Mouse (Mus musculus): ENCODE results near the gene Pfkp. TPM values are rescaled to one million over a fixed set of nuclear protein-coding genes. Genes with fewer than 3 reads are reported as not detected.

The Pfkp gene
- total RNA-seq, 2 experiments from 2014 or later = 566 to 591 TPM

- intact Hi-C loops (cut with DNase I) = no loop called here
- no peak for DNase-seq
Measured at GRCm38 (mm10) chr13:6620250-6620649, 28.3 kb downstream of the Pfkp start.

DNA sequence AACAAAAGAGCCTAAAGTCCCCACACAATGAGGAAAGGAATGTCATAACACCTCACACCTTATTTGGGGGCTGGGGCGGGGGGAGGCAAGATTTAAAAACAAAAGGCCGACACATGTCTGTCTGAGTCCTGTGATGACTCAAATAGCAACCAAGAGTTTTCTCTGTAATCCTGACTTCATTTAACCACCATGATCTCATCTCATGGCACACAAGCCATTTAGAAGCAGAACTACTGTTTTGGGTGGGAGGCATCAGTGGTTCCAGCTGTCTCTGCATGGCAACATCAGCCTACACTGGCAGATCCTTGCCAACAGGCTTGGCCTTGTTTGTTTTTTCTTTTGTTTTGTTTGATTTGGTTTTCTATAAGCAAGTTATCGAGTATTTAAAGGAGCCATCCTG, 29.9 kb downstream of the Pfkp start:
- DNase-seq = no peak
- intact Hi-C loops (cut with DNase I) = no loop called here

DNA sequence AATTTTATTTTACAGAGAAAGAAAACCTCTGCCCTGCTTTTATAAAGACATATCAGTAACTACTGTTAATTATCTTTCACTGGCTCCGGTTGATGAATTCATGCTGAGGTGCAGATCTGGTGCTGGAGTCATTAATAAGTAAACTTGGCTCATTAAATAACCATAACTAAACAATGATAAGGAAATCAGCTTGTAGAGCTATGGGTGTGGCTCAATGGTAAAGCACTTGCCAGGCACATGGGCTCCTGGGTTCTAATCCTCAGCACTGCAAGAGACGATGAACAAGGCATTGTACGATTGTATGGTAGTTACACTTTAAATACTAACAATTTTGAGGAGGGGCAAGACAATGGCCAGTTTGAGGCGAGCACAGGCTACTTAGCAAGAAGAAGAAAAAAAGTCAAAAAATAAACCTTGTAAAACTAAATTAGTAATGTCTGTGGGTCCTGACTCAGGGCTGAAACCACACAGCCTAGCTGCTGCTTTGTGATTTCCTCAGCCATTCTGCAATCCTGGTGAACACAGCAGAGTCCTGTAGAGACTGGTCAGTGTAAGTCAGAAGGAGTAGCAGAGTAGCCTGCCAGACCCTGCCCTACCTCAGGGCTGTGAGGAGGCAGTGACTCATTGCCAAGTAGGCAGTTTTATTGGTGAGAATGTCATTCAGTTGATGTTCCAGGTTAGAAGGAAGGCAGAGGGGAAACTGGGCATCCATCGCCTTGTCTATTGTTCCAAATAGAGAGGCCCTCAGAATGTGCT, 34.7 kb downstream of the Pfkp start:
- no peak for DNase-seq
- intact Hi-C loops (cut with DNase I) = no loop called here

DNA sequence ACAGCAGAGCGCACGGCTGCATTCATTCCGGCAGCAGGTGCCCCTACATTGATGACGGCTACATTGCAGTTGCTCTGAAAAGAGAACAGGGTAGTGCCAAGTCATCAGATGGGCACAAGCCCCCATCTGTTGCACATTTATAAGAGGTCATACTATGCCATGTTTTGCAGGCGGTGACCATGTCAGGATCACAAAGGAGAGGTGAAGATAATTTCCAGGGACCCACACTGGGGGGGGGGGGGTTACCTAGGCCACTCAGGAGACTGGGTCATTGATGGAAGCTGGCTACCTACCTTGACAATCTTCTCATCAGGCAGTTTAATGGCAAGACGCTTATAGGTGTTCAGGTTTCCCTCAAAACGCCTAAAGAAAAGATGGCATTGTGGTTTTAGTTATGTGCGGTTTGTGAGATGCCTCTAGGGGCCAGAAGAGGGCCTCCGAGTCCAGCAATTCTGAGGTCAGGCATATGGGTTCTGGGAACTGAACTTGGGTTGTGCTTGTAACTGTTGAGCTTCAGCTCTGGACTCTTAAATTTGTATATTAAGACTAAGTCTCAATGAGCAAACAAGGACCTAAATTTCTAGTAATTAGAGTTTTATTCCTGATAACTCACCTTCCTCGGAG, 45.7 kb downstream of the Pfkp start:
- DNase-seq = no peak
- intact Hi-C loops (cut with DNase I) = no loop called here

GRCm38 (mm10) chr13:6601676-6602075, 46.9 kb downstream of the Pfkp start:
- no peak for DNase-seq
- intact Hi-C loops (cut with DNase I) = no loop called here

- intact Hi-C loops (cut with DNase I) = no loop called here
- no peak for DNase-seq
Measured at GRCm38 (mm10) chr13:6600626-6601025, 48.0 kb downstream of the Pfkp start.

- intact Hi-C loops (cut with DNase I) = no loop called here
- no peak for DNase-seq
Measured at GRCm38 (mm10) chr13:6597801-6598200, 50.8 kb downstream of the Pfkp start.

DNA sequence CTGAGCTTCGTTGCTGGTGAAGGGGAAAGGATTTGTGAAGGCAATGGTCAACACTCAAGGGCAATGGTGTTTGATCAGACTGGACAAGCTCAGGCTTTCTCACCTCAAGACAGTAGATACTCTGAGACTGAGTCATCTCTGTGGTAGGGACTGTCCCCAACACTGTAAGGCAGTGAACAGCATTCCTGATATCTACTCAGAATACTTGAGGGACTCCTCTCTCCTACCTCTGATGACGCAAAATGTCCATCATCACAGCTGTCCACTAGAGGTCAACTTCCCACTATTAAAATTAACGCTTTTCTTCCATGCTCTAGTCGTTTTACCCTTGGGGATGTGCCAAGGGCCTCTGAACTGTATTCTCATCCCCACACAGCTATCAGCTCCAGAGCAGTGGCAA, 53.2 kb downstream of the Pfkp start:
- intact Hi-C loops (cut with DNase I) = no loop called here
- DNase-seq = no peak

- DNase-seq = no peak
- intact Hi-C loops (cut with DNase I) = no loop called here
Measured at GRCm38 (mm10) chr13:6590846-6591245, 57.7 kb downstream of the Pfkp start.

DNA sequence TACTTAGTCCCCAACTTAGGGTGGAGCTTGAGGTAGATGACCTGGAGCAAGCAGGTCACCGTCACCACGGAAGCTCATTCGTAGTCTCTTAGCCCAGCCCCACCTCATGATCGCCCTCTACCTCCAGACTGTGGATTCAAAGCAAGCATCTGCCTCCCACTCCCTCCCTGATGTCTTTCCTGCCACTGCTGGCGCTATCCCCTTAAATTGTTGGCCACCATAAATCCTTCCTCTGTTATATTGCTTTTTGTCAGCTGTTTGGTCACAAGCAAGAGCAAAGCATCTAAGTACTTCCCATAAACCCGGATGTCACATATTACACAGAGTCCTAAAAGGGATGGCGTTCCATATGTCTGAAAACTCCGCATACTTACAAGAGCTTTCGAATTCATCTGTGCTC, 62.6 kb downstream of the Pfkp start:
- intact Hi-C loops (cut with DNase I) = no loop called here
- no peak for DNase-seq

GRCm38 (mm10) chr13:6583499-6584125, 65.0 kb downstream of the Pfkp start:
- intact Hi-C loops (cut with DNase I) = no loop called here
- no peak for DNase-seq

DNA sequence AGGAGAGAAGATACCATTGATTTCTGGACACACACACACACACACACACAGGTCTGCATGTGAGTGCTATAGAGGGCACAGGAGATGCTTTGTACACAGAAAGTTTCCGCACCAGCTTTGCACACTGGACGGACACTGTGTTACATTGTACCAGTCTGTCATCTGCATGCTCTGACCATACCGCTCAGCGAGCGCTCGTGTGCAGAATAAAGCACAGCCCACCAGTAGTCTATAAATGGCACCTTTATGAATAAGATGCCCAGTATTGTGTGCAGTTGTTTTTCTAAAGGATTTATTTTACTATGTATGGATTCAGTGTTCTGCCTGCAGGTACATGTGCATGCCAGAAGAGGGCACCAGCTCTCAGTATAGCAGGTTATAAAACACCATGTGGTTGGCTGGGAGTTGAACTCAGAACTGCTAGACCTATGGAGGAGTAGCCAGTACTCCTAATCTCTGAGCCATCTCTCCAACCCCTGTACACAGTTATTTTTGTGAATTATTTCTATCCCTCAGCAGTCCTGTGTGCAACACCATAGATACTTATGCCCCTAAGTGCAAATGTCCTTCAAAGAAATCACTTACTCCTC, 72.6 kb downstream of the Pfkp start:
- intact Hi-C loops (cut with DNase I) = no loop called here
- no peak for DNase-seq

DNA sequence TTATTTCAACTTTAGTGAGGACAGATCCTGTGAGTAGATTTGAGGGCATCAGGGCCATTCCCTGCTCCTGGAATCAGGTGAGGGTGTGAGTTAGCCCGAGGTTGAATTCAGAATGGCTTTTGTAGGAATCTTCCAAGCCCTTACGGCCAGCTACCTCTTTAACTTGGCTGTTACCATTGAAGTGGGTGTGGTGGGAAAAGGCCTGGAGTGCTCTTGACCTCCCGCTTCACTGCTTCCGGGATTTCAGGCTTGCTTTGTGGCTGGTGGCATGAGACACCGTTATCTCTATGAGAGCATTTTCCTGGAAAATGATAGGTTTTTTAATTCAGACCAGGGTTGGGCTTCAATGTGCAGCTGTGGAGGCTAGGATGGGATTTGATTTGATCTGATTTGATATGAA, 83.0 kb downstream of the Pfkp start:
- intact Hi-C loops (cut with DNase I) = no loop called here

GRCm38 (mm10) chr13:6562409-6562808, 86.2 kb downstream of the Pfkp start:
- no peak for DNase-seq
- intact Hi-C loops (cut with DNase I) = no loop called here

More for the DNA sequence above, 83.0 kb downstream of the Pfkp start:
- DNase-seq = no peak

- no peak for DNase-seq
- intact Hi-C loops (cut with DNase I) = no loop called here
Measured at GRCm38 (mm10) chr13:6557771-6558170, 90.8 kb downstream of the Pfkp start.

DNA sequence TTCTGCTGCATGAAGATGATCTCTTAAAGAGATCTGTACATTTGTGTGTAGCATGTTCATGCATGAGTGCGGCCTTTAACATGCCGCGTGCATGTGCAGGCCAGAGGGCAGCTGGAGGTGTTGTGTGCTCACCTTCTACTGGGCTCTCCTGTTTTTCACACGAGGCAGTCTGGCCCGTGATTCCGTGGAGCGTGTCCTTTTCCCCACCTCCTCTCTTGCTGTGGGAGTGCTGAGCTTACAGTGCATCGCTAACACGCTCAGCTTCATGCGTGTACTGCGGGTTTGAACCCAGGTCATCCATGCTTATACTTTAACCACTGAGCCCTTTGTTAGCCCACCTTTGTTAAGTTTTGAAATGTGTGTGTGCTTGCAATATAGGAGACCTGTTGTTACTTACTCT, 92.9 kb downstream of the Pfkp start:
- DNase-seq = no peak
- intact Hi-C loops (cut with DNase I) = no loop called here

DNA sequence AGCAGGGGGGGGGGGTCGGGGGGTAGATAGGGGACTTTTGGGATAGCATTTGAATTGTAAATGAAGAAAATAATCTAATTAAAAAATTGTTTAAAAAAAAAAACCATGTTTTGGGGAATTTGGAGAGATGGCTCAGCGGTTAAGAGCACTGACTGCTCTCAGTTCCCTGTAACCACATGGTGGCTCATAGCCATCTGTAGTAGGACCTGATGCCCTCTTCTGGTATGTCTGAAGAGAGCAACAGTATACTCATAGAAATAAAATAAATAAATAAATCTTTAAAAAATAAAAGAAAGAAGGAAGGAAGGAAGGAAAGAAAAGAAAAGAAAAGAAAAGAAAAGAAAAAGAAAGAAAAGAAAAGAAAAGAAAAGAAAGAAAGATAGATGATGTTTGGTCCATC, 94.9 kb downstream of the Pfkp start:
- no peak for DNase-seq
- intact Hi-C loops (cut with DNase I) = no loop called here

- DNase-seq = no peak
- intact Hi-C loops (cut with DNase I) = loop anchor here (2.0 to 10.0 kb wide), 3 partner anchors 673 to 1869 kb away; partner anchors contain the start of gene Klf6
Measured at GRCm38 (mm10) chr13:6535287-6535932, 113.2 kb downstream of the Pfkp start.

DNA sequence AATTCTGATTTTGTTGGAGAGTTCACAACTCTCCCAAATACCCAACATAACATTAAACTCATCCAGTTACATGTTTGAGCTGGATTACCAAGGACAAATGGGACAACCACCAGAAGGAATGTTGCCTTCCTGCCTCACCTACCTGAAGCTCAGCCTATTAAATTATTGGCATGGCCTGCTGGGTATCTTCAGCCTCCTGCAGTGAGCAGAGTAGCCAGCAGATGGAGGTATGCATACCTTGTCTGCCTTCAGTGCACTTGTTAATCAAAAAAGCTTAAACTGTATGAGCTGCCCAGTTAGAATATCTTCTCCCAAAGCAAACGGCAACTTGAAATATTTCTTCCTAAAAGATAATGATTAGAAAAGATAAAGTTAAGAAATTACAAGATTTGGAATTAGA, 115.9 kb downstream of the Pfkp start:
- peak; percentile 9 for DNase-seq
- intact Hi-C loops (cut with DNase I) = loop anchor here (10.0 kb wide), 1 partner anchor 1758 kb away; no protein-coding TSS in a partner anchor

All from left cerebral cortex, postnatal 4 days (tissue).